Mouse (Mus musculus) cerebellum, adult 2 months (tissue): ENCODE measurements around the gene Agtr1a.

ENCODE experiments used
- CTCF ChIP-seq: fragments of 200-500 bp; IDR thresholded peaks from 2 replicates; pipeline ENCODE4 v1.5.1; 2011; ENCODE audit warnings: low read depth, mild to moderate bottlenecking, control low read depth, low read length, moderate library complexity, borderline replicate concordance; ENCODE audit not compliant: insufficient read depth
- POLR2A ChIP-seq: fragments of 200-500 bp; IDR thresholded peaks from 2 replicates; pipeline ENCODE4 v1.6.1; 2011; ENCODE audit warnings: low read length, control low read depth, borderline replicate concordance; ENCODE audit not compliant: insufficient read depth

DNA sequence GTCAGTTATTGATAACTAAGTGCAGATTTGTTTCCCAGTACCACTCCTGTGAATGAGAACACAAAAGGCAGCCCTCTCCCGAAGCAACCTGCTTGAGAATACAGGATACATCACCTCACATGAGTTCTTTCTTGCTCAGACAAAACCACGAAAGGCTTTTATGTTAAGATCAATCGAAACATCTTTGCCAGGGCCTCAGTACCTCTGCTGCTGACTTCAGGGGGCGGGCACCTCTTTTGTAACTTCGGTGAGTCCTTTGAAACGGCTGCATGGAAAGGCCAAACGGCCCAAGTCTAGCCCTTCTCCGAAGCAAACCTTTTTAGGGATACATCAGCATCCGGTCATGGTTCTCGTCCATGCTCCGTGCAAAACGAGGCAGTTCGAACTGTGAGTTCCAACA lies 15.7 kb downstream of the Agtr1a start:
- TF ChIP-seq CTCF (no peak), POLR2A (no peak)
